Mouse (Mus musculus): Measurements from ENCODE around the gene Akap12.

GRCm38 (mm10) chr10:4332228-4332979, 66.2 kb downstream of the Akap12 start:
- TF ChIP-seq CTCF (IDR thresholded peaks at IDR 0.05; ENCODE audit: insufficient read depth, low read depth, low read length) (no peak), POLR2A (IDR thresholded peaks at IDR 0.05; ENCODE audit: insufficient read depth, low read depth, low read length) (no peak)

Data from olfactory bulb, adult 2 months (tissue).